Mouse (Mus musculus): ENCODE measurements around the gene Icam4. TPM values are rescaled to one million over a fixed set of nuclear protein-coding genes. Genes with fewer than 3 reads are reported as not detected.

The Icam4 gene
- total and polyA plus RNA-seq, 3 experiments: 0.96 to 2.9 (median 1.1) TPM

DNA sequence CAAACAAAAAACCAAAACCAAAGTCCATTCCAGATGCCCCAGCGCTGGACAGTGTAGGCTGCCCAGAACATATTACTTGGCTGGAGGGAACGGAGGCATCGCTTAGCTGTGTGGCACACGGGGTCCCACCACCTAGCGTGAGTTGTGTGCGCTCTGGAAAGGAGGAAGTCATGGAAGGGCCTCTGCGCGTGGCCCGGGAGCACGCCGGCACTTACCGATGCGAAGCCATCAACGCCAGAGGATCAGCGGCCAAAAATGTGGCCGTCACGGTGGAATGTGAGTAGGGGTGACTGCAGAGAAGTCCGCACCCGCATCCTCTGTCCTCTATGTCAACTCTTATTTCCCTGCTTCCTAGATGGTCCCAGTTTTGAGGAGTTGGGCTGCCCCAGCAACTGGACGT is 7.0 kb downstream of the Icam4 start:
- in situ Hi-C loops (cut with MboI; ENCODE audit: low pct_ligation_motif_present, low pct_unique_long_range_greater_than_20kb, low sequenced_read_pairs) (no loop called here), dilution Hi-C loops (cut with MboI; ENCODE audit: extremely low pct_ligation_motif_present, extremely low pct_unique_long_range_greater_than_20kb, low sequenced_read_pairs) (no loop called here)
- peaks cover 14 to 29% of the 10 kb centered on the region in 2 experiments for H3K4me1 ChIP-seq (ENCODE audit: control insufficient read depth in 1 of 2, insufficient read depth in 2 of 2)

DNA sequence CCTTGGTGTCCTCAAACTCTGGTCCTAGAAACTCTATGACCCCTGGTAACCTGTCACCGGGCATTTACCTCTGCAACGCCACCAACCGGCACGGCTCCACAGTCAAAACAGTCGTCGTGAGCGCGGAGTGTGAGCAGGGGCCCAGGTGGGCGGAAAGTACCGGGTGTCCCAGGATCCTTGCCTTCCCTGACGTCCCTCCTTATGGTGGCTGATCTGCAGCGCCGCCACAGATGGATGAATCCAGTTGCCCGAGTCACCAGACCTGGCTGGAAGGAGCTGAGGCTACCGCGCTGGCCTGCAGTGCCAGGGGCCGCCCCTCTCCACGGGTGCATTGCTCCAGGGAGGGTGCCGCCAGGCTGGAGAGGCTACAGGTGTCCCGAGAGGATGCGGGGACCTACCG is 7.5 kb downstream of the Icam4 start:
- no peak overlapping the region for H3K4me3 ChIP-seq (replicated peaks in 1 of 3; ENCODE audit: low read depth in 2 of 3, low read length in 2 of 3, poor library complexity in 1 of 3)
- no peak overlapping the region for H3K9ac ChIP-seq (ENCODE audit: insufficient read depth, low read depth)

More for the DNA sequence above, 7.0 kb downstream of the Icam4 start:
- no peak for DNase-seq (ENCODE audit: extremely low read depth)
- Histone ChIP-seq H3K9me3 (replicated peaks; ENCODE audit: low read length) (no peaks in the 10 kb centered on the region), H3K4me2 (ENCODE audit: insufficient read depth, low read depth, poor library complexity, severe bottlenecking) (no peak overlapping the region), H3K9ac (ENCODE audit: insufficient read depth, low read depth) (no peak overlapping the region), H3K27ac (ENCODE audit: insufficient read depth, low read depth) (no peak overlapping the region), H3K4me3 (replicated peaks in 1 of 3; ENCODE audit: low read depth in 2 of 3, low read length in 2 of 3, poor library complexity in 1 of 3) (no peak overlapping the region), H3K27me3 (replicated peaks) (no peaks in the 10 kb centered on the region), H3K36me3 (replicated peaks in 1 of 2; ENCODE audit: control insufficient read depth in 1 of 2, insufficient read depth in 1 of 2, low read length in 1 of 2) (peaks cover 23 to 39% of the 10 kb centered on the region in 2 experiments), H3K79me2 (replicated peaks; ENCODE audit: control insufficient read depth, extremely low read depth, insufficient read depth, poor library complexity, severe bottlenecking) (no peaks in the 10 kb centered on the region)
- TF ChIP-seq ELF1 (IDR thresholded peaks at IDR 0.05; ENCODE audit: low read depth, low read length) (no peak), USF2 (conservative IDR thresholded peaks at IDR 0.05; ENCODE audit: low read depth, low read length) (no peak), RCOR1 (conservative IDR thresholded peaks at IDR 0.05; ENCODE audit: low read depth, low read length) (no peak), ZNF384 (IDR thresholded peaks at IDR 0.05; ENCODE audit: low read depth, low read length) (no peak), CHD2 (IDR thresholded peaks at IDR 0.05; ENCODE audit: low read length) (no peak), ZKSCAN1 (IDR thresholded peaks at IDR 0.05; ENCODE audit: borderline replicate concordance, low read depth, low read length) (no peak), MXI1 (IDR thresholded peaks at IDR 0.05; ENCODE audit: low read depth, low read length) (no peak), BHLHE40 (IDR thresholded peaks at IDR 0.05; ENCODE audit: low read depth, low read length) (no peak), SIN3A (IDR thresholded peaks at IDR 0.05; ENCODE audit: low read length) (no peak), JUND (conservative IDR thresholded peaks at IDR 0.05; ENCODE audit: low read depth, low read length) (no peak), SMC3 (IDR thresholded peaks at IDR 0.05; ENCODE audit: low read depth, low read length) (no peak), UBTF (IDR thresholded peaks at IDR 0.05; ENCODE audit: low read depth, low read length) (no peak), ZMIZ1 (IDR thresholded peaks at IDR 0.05; ENCODE audit: low read depth, low read length) (no peak), EP300 (IDR thresholded peaks at IDR 0.05; ENCODE audit: low read length) (no peak), PAX5 (IDR thresholded peaks at IDR 0.05; ENCODE audit: low read length) (no peak), E2F4 (IDR thresholded peaks at IDR 0.05; ENCODE audit: insufficient replicate concordance, low read depth, low read length) (no peak), POLR2A (IDR thresholded peaks at IDR 0.05; ENCODE audit: low read depth, low read length) (no peak), MAZ (IDR thresholded peaks at IDR 0.05; ENCODE audit: low read depth, low read length) (no peak)

More for the DNA sequence above, 7.5 kb downstream of the Icam4 start:
- Histone ChIP-seq H3K9me3 (replicated peaks; ENCODE audit: low read length) (no peaks in the 10 kb centered on the region), H3K79me2 (replicated peaks; ENCODE audit: control insufficient read depth, extremely low read depth, insufficient read depth, poor library complexity, severe bottlenecking) (no peaks in the 10 kb centered on the region), H3K4me2 (ENCODE audit: insufficient read depth, low read depth, poor library complexity, severe bottlenecking) (no peak overlapping the region), H3K4me1 (ENCODE audit: control insufficient read depth in 1 of 2, insufficient read depth in 2 of 2) (peaks cover 14 to 34% of the 10 kb centered on the region in 2 experiments), H3K36me3 (replicated peaks in 1 of 2; ENCODE audit: control insufficient read depth in 1 of 2, insufficient read depth in 1 of 2, low read length in 1 of 2) (peaks cover 23 to 39% of the 10 kb centered on the region in 2 experiments), H3K27me3 (replicated peaks) (no peaks in the 10 kb centered on the region), H3K27ac (ENCODE audit: insufficient read depth, low read depth) (no peak overlapping the region)
- in situ Hi-C loops (cut with MboI; ENCODE audit: low pct_ligation_motif_present, low pct_unique_long_range_greater_than_20kb, low sequenced_read_pairs): no loop called here
- dilution Hi-C loops (cut with MboI; ENCODE audit: extremely low pct_ligation_motif_present, extremely low pct_unique_long_range_greater_than_20kb, low sequenced_read_pairs): no loop called here
- no peak for TF ChIP-seq JUND (conservative IDR thresholded peaks at IDR 0.05; ENCODE audit: low read depth, low read length)
- TF ChIP-seq E2F4 (IDR thresholded peaks at IDR 0.05; ENCODE audit: insufficient replicate concordance, low read depth, low read length): no peak
- no peak for TF ChIP-seq USF2 (conservative IDR thresholded peaks at IDR 0.05; ENCODE audit: low read depth, low read length)
- TF ChIP-seq CHD2 (IDR thresholded peaks at IDR 0.05; ENCODE audit: low read length): no peak
- no peak for TF ChIP-seq ELF1 (IDR thresholded peaks at IDR 0.05; ENCODE audit: low read depth, low read length)
- TF ChIP-seq GABPA (IDR thresholded peaks at IDR 0.05; ENCODE audit: insufficient replicate concordance, low read depth, low read length): no peak
- TF ChIP-seq BHLHE40 (IDR thresholded peaks at IDR 0.05; ENCODE audit: low read depth, low read length): no peak
- no peak for TF ChIP-seq HCFC1 (IDR thresholded peaks at IDR 0.05; ENCODE audit: low read depth, low read length)
- no peak for TF ChIP-seq MAFK (IDR thresholded peaks at IDR 0.05; ENCODE audit: insufficient replicate concordance, low read length)
- TF ChIP-seq TCF12 (IDR thresholded peaks at IDR 0.05; ENCODE audit: low read depth, low read length): no peak
- no peak for TF ChIP-seq POLR2AphosphoS2 (IDR thresholded peaks at IDR 0.05; ENCODE audit: low read depth, low read length)
- no peak for DNase-seq (ENCODE audit: extremely low read depth)

Data from CH12.LX (cell line).